Mouse (Mus musculus): Measurements from ENCODE around the gene Cant1. TPM values are rescaled to one million over a fixed set of nuclear protein-coding genes. Genes with fewer than 3 reads are reported as not detected.
"Not testable (repeated sequence)": the region's sequence is repeated elsewhere in the genome, so short reads cannot be mapped to it uniquely, and the experiment has no call there.

The Cant1 gene
- total RNA-seq, 2 experiments from 2014 or later = 37.9 to 41.0 TPM

GRCm38 (mm10) chr11:118403183-118403582, 15.7 kb downstream of the Cant1 start:
- TF ChIP-seq CTCF (IDR thresholded peaks at IDR 0.05) = no peak
- no peak for DNase-seq (ENCODE audit: extremely low spot score in 1 of 2, low spot score in 2 of 2)
- Histone ChIP-seq H3K4me3 (no peak overlapping the region), H3K27ac (no peak overlapping the region)
- intact Hi-C loops (cut with DNase I) = no loop called here

GRCm38 (mm10) chr11:118401760-118402280, 17.1 kb downstream of the Cant1 start, which contains the start of gene Lgals3bp:
Lgals3bp (minus strand) TSS chr11:118402092.
- intact Hi-C loops (cut with DNase I) = no loop called here
- DNase-seq (ENCODE audit: extremely low spot score in 1 of 2, low spot score in 2 of 2) = peak; percentile 42 to 52
- H3K4me3 ChIP-seq = peak within 1 kb of the TSS; percentile 16; the same call in 1 of the 2 replicates
- H3K27ac ChIP-seq = peak within 1 kb of the TSS; percentile 83
- peak; percentile 46 for TF ChIP-seq CTCF (IDR thresholded peaks at IDR 0.05)

DNA sequence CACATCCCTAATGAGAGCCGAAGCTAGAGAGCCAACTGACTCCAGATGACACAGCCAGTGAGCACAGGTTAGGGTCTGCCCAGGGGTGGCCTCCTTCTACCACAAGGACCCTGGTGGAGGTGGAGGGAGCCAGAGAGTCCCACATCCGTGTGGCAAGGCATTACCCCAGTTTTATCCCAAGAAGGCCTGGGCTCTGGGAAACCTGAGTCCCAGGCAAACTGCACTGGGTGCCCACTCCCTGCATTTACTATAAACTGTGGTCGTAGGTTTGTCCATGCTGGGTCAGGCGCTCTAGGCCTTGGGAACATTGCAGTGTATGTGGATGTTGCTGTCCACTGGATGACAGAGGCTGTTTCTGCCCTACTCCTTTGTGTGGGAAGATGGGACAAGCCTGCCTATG, 17.7 kb downstream of the Cant1 start:
- intact Hi-C loops (cut with DNase I) = no loop called here
- Histone ChIP-seq H3K27ac (no peak overlapping the region), H3K4me3 (no peak overlapping the region)
- DNase-seq (ENCODE audit: extremely low spot score in 1 of 2, low spot score in 2 of 2) = no peak
- TF ChIP-seq CTCF (IDR thresholded peaks at IDR 0.05) = no peak

DNA sequence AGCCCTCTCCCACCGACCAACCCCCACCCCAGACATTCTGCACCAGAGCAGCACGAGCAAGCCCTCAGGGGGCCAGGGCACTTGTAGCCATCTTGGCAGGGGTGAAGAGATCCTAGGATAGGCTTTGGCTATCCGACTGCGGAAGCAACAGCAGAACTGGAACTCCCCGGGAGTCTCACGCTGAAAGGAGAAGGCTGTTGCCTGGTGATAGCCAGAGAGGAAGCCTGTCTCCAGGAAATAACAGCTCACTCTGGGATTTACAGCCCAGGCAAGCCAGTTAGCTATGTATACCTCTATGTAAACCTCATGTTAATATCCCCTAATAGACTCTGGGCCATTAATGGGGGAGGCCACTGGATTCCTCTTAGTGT, 18.3 kb downstream of the Cant1 start:
- Histone ChIP-seq H3K27ac (no peak overlapping the region), H3K4me3 (no peak overlapping the region)
- intact Hi-C loops (cut with DNase I) = no loop called here
- no peak for DNase-seq (ENCODE audit: extremely low spot score in 1 of 2, low spot score in 2 of 2)
- TF ChIP-seq CTCF (IDR thresholded peaks at IDR 0.05) = no peak

GRCm38 (mm10) chr11:118399891-118400565, 18.9 kb downstream of the Cant1 start:
- Histone ChIP-seq H3K27ac (no peak overlapping the region), H3K4me3 (no peak overlapping the region)
- DNase-seq (ENCODE audit: extremely low spot score in 1 of 2, low spot score in 2 of 2) = no peak

DNA sequence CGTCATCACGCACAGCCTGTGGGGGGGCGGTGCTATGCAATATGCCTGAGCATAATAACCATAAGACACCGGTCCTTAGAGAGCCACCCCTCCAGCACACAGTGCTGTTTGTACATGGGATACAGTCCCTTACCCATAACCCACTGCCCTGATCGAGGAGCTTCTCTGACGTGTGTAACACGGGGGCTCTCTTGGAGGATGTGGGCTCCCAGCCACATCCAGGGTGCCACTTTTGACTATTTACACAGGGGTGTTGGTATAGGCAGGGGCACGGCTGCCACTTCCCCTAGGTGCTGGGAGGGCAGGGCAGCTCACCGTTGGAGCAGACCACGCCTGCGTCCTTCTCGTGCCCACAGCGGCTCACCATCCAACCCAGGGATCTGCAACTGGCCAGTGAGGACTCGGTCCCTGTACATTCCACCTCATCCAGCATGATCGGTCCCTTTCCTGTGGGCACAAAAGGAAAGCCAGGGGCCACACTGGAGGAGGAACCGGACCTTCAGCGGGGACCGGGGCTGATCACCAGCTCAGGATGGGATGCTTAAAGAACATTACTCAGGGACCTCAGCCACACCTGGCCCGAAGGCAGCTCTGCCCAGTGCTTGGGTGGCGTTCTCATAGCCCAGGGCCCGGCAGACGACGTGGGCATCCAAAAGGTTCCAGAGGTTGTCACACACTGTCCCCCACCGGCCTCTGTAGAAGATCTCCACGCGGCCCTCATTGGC, 20.9 kb downstream of the Cant1 start:
- DNase-seq (ENCODE audit: extremely low spot score in 1 of 2, low spot score in 2 of 2) = no peak
- H3K27ac ChIP-seq = no peak overlapping the region
- intact Hi-C loops (cut with DNase I) = no loop called here
- no peak overlapping the region for H3K4me3 ChIP-seq
- TF ChIP-seq CTCF (IDR thresholded peaks at IDR 0.05) = no peak

More at GRCm38 (mm10) chr11:118399891-118400565, 18.9 kb downstream of the Cant1 start:
- TF ChIP-seq CTCF (IDR thresholded peaks at IDR 0.05) = no peak
- intact Hi-C loops (cut with DNase I) = no loop called here

DNA sequence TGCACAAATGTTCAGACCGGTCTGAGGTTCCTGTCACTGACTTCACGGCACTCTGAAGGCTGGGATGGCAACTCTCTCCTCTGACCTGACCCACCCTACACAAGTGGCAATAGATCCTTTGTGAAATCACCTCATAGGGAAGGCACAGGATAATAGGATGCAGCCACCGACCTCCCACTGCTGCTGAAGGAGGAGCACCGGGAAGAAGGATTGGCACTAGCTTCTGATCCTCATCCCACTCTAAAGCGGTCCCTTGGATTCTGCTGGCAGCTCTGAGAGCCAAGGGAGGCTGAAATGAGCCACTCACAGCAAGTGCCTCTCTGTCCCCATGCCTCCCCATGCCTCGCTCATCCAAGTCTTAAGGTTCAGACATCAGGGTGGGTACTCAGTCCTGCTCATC, 24.3 kb downstream of the Cant1 start:
- intact Hi-C loops (cut with DNase I) = no loop called here
- Histone ChIP-seq H3K4me3 (no peak overlapping the region), H3K27ac (no peak overlapping the region)
- TF ChIP-seq CTCF (IDR thresholded peaks at IDR 0.05) = no peak
- no peak for DNase-seq (ENCODE audit: extremely low spot score in 1 of 2, low spot score in 2 of 2)

GRCm38 (mm10) chr11:118393991-118394390, 24.9 kb downstream of the Cant1 start:
- H3K27ac ChIP-seq = no peak overlapping the region
- intact Hi-C loops (cut with DNase I) = no loop called here
- no peak for DNase-seq (ENCODE audit: extremely low spot score in 1 of 2, low spot score in 2 of 2)
- no peak for TF ChIP-seq CTCF (IDR thresholded peaks at IDR 0.05)
- H3K4me3 ChIP-seq = no peak overlapping the region

DNA sequence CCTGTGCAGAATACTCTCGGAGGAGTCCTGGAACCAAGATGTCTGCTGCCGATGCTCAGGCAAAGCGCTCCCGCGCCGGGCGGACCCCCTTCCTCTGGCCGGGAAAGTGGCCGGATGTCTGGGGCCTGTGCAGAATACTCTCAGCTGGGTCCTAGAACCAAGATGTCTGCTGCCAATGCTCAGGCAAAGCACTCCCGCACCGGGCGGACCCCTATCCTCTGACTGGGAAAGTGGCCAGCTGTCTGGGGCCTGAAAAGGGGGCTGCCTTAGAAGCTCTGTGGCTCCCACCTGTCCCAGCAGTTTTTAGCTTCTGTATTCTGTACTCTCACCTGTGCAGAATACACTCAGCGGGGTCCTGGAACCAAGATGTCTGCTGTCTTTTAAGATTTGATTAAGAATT, 31.1 kb downstream of the Cant1 start:
- H3K27ac ChIP-seq; intact Hi-C loops (cut with DNase I); H3K4me3 ChIP-seq; DNase-seq (ENCODE audit: extremely low spot score in 1 of 2, low spot score in 2 of 2): not testable (repeated sequence)

- Histone ChIP-seq H3K4me3 (no peak overlapping the region), H3K27ac (no peak overlapping the region)
- intact Hi-C loops (cut with DNase I) = loop anchor here (1.0 to 10.0 kb wide), 2 partner anchors 62 to 295 kb away; no protein-coding TSS in a partner anchor
- peak; percentile 78 to 89 for DNase-seq (ENCODE audit: extremely low spot score in 1 of 2, low spot score in 2 of 2)
- peak; percentile 91 for TF ChIP-seq CTCF (IDR thresholded peaks at IDR 0.05)
These were observed 39.5 kb downstream of the Cant1 start for GRCm38 (mm10) chr11:118379251-118380009.

DNA sequence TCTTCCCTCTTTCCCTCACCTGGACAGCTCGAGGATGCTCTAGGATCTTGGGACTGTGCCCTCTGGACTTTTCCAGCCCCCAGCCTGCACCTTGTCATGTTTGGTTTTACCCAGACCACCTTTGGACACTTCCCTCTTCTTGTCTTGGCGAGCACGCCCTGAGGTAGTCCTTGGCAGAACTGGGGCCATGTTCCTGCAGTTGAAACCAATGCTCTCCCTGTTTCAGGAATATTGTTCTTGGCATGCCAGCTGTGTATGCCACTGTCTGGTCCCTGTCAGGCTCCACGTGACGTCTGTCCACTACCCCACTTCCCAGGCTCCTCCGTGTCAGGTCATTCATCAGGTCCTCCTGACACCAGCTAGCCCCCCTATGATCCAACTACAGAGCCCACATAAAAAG, 40.2 kb downstream of the Cant1 start:
- no peak overlapping the region for H3K4me3 ChIP-seq
- DNase-seq (ENCODE audit: extremely low spot score in 1 of 2, low spot score in 2 of 2) = no peak
- H3K27ac ChIP-seq = no peak overlapping the region
- intact Hi-C loops (cut with DNase I) = loop anchor here (1.0 to 10.0 kb wide), 2 partner anchors 61 to 294 kb away; no protein-coding TSS in a partner anchor
- TF ChIP-seq CTCF (IDR thresholded peaks at IDR 0.05) = no peak

- DNase-seq (ENCODE audit: extremely low spot score in 1 of 2, low spot score in 2 of 2); H3K27ac ChIP-seq; H3K4me3 ChIP-seq: not testable (repeated sequence)
- intact Hi-C loops (cut with DNase I) = loop anchor here (10.0 kb wide), 1 partner anchor 292 kb away; no protein-coding TSS in a partner anchor
These were observed 42.6 kb downstream of the Cant1 start for GRCm38 (mm10) chr11:118376323-118376722.
